Mouse (Mus musculus) limb, embryonic 14.5 days (tissue): ENCODE data around the gene 9530077C05Rik. TPM values are rescaled to one million over a fixed set of nuclear protein-coding genes. Genes with fewer than 3 reads are reported as not detected.

Experiments used
- ATAC-seq: fragments of 200-750 bp; cut with Nextera tagmentation; 2 replicates; pipeline ENCODE4 v1.8.0; 2017; ENCODE audit warnings: low read depth, moderate number of reproducible peaks, moderate TSS enrichment; ENCODE audit not compliant: low FRiP score
- DNase-seq: peaks from one replicate; pipeline ENCODE4 v3.0.0-alpha.2; 2015; ENCODE audit warnings: low spot score
- H3K27ac ChIP-seq: fragments of 300-500 bp; sonication (generic); replicated peaks from 2 replicates; pipeline ENCODE4 v1.5.1; 2014; ENCODE audit warnings: low read depth, mild to moderate bottlenecking, low read length, moderate library complexity, mixed read lengths
- H3K27me3 ChIP-seq: fragments of 300-500 bp; sonication (generic); 2 replicates; pipeline ENCODE4 v1.6.1; 2014; ENCODE audit warnings: low read length, mixed read lengths; ENCODE audit not compliant: control insufficient read depth, insufficient read depth
- H3K36me3 ChIP-seq: fragments of 300-500 bp; sonication (generic); 2 replicates; pipeline ENCODE4 v1.6.1; 2014; ENCODE audit warnings: mild to moderate bottlenecking, low read length, moderate library complexity, mixed read lengths; ENCODE audit not compliant: control insufficient read depth, insufficient read depth
- H3K4me1 ChIP-seq: fragments of 300-500 bp; sonication (generic); 2 replicates; pipeline ENCODE4 v1.6.1; 2014; ENCODE audit warnings: antibody characterized with exemption, low read length, mixed read lengths; ENCODE audit not compliant: control insufficient read depth, insufficient read depth
- H3K4me2 ChIP-seq: fragments of 300-500 bp; sonication (generic); replicated peaks from 2 replicates; pipeline ENCODE4 v1.6.1; 2014; ENCODE audit warnings: low read depth, mild to moderate bottlenecking, low read length, moderate library complexity; ENCODE audit not compliant: severe bottlenecking
- H3K4me3 ChIP-seq: fragments of 300-500 bp; sonication (generic); replicated peaks from 2 replicates; pipeline ENCODE4 v1.5.1; 2014; ENCODE audit warnings: low read length
- H3K9ac ChIP-seq: fragments of 300-500 bp; sonication (generic); 2 replicates; pipeline ENCODE4 v1.6.1; 2014; ENCODE audit warnings: mild to moderate bottlenecking, low read depth, low read length, moderate library complexity; ENCODE audit not compliant: severe bottlenecking
- H3K9me3 ChIP-seq: fragments of 300-500 bp; sonication (generic); 2 replicates; pipeline ENCODE4 v1.6.1; 2016; ENCODE audit warnings: low read length; ENCODE audit not compliant: control insufficient read depth
- POLR2A ChIP-seq: fragments of 200-500 bp; IDR thresholded peaks from 2 replicates; pipeline ENCODE4 v1.8.0; 2012; ENCODE audit warnings: inconsistent platforms, mild to moderate bottlenecking, moderate library complexity, borderline replicate concordance; ENCODE audit not compliant: insufficient read depth, insufficient read length; ENCODE audit errors: extremely low read depth
- WGBS: fragments of 180-500 bp; shearing (Covaris S2); extraction: QIAGEN DNeasy Blood & Tissue Kit; methylation state at CpG from one replicate; pipeline ENCODE4 v1.1.7; 2014; 5-methylcytosine and 5-hydroxymethylcytosine counted together
- polyA plus RNA-seq, 2 experiments: library from polyadenylated mRNA; depleted of rRNA in 1 of 2; stranded (reverse) in 1 of 2; unstranded in 1 of 2; fragments of >200 nt; fragmentation: Nextera tagmentation in 1 of 2; extraction: Ambion mirVana in 1 of 2; gene quantifications; 2 replicates each; pipeline versions ENCODE4 v1.2.1 to v1.2.3; 2012 to 2014

The 9530077C05Rik gene
- polyA plus RNA-seq, 2 experiments = 3.6 to 5.2 TPM

GRCm38 (mm10) chr9:22376086-22376485, 35.2 kb upstream of the 9530077C05Rik start:
- no peak for TF ChIP-seq POLR2A
- ATAC-seq = no peak
- no peak overlapping the region for H3K4me3 ChIP-seq
- peaks cover 74% of the 10 kb centered on the region for H3K36me3 ChIP-seq
- no peak for DNase-seq
- H3K9ac ChIP-seq = no peak overlapping the region
- no peak overlapping the region for H3K4me2 ChIP-seq
- no peak overlapping the region for H3K27ac ChIP-seq
- no peaks in the 10 kb centered on the region for H3K9me3 ChIP-seq
- no peaks in the 10 kb centered on the region for H3K4me1 ChIP-seq
- WGBS = 89% methylated on average over 5 of the region's 5 CpGs
- H3K27me3 ChIP-seq = no peaks in the 10 kb centered on the region

- Histone ChIP-seq H3K27me3 (no peaks in the 10 kb centered on the region), H3K27ac (no peak overlapping the region), H3K4me1 (peaks cover 18% of the 10 kb centered on the region), H3K9ac (no peak overlapping the region), H3K36me3 (peaks cover 11% of the 10 kb centered on the region), H3K9me3 (no peaks in the 10 kb centered on the region), H3K4me2 (no peak overlapping the region), H3K4me3 (no peak overlapping the region)
- peak; percentile 10 for DNase-seq
- 69% methylated on average over 2 of the region's 2 CpGs for WGBS
- no peak for ATAC-seq
- TF ChIP-seq POLR2A = no peak
Measured at GRCm38 (mm10) chr9:22385890-22386289, 25.4 kb upstream of the 9530077C05Rik start.

GRCm38 (mm10) chr9:22387901-22388300, 23.4 kb upstream of the 9530077C05Rik start:
- TF ChIP-seq POLR2A = no peak
- Histone ChIP-seq H3K4me3 (peak overlapping the region; percentile 86), H3K36me3 (no peaks in the 10 kb centered on the region; the same call in 1 of the 2 replicates), H3K4me1 (peaks cover 18% of the 10 kb centered on the region), H3K4me2 (peak overlapping the region; percentile 86), H3K9ac (peak overlapping the region; percentile 94), H3K27me3 (no peaks in the 10 kb centered on the region), H3K9me3 (no peaks in the 10 kb centered on the region), H3K27ac (peak overlapping the region; percentile 19; the same call in 1 of the 2 replicates)
- WGBS = 19% methylated on average over 6 of the region's 6 CpGs
- DNase-seq (no peak), ATAC-seq (no peak)

GRCm38 (mm10) chr9:22388401-22388980, 22.8 kb upstream of the 9530077C05Rik start:
- Histone ChIP-seq H3K36me3 (no peaks in the 10 kb centered on the region), H3K27ac (peak overlapping the region; percentile 93), H3K4me2 (peak overlapping the region; percentile 86), H3K27me3 (no peaks in the 10 kb centered on the region), H3K9me3 (no peaks in the 10 kb centered on the region), H3K4me1 (peaks cover 18% of the 10 kb centered on the region), H3K9ac (peak overlapping the region; percentile 94), H3K4me3 (peak overlapping the region; percentile 86)
- DNase-seq (peak; percentile 9), ATAC-seq (peak; percentile 83)
- no peak for TF ChIP-seq POLR2A
- 0% methylated on average over 30 of the region's 41 CpGs for WGBS

GRCm38 (mm10) chr9:22389021-22389476, 22.3 kb upstream of the 9530077C05Rik start, which contains the start of gene Anln:
Gene Anln (minus strand): TSS chr9:22389188.
- H3K4me1 ChIP-seq = peaks cover 18% of the 10 kb centered on the region
- no peaks in the 10 kb centered on the region for H3K36me3 ChIP-seq
- 2% methylated on average over 7 of the region's 44 CpGs for WGBS
- H3K27ac ChIP-seq = peak within 1 kb of the TSS; percentile 93
- H3K4me3 ChIP-seq = peak within 1 kb of the TSS; percentile 86
- no peaks in the 10 kb centered on the region for H3K9me3 ChIP-seq
- no peaks in the 10 kb centered on the region for H3K27me3 ChIP-seq
- peak; percentile 80; the same call in 1 of the 2 replicates for TF ChIP-seq POLR2A
- H3K9ac ChIP-seq = peak within 1 kb of the TSS; percentile 94
- peak; percentile 92 for DNase-seq
- ATAC-seq = peak; percentile 95
- H3K4me2 ChIP-seq = peak within 1 kb of the TSS; percentile 86
